In the genomic region with DNA sequence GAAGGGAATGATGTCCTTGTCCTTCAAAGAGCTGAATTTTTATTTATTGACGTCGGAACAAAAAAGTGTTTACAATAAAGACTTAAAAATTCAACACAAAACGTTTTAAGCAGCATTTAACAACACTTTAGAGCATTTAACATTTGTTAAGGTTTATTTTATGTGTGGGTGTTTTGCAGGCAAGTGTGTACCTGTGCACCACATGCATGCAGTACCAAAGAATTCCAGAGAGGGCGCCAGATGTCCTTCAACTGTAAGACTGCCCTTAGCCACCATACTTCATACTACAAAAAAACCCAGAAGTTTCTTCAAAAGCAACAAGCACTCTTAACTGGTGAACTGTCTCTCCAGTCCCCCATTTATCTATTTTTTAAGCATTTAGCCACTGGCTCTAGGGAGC, we compare ENCODE assay signal across 8 mouse cellular contexts. TPM values are rescaled to one million over a fixed set of nuclear protein-coding genes. Genes with fewer than 3 reads are reported as not detected.
DNase-seq lines count a peak whose midpoint lies in the region; ATAC-seq and TF ChIP-seq lines count a peak whose summit lies in the region.

No protein-coding gene starts in this region.

- no peak for TF ChIP-seq POLR2A in testis, adult 2 months (IDR thresholded peaks at IDR 0.05; ENCODE audit: control insufficient read depth, low read depth, low read length)

- no peak overlapping the region for H3K27ac ChIP-seq in left cerebral cortex, adult 2 months
- H3K27ac ChIP-seq in embryonic facial prominence, embryonic 10.5 days (replicated peaks): no peak overlapping the region
- H3K27ac ChIP-seq in hindbrain, embryonic 15.5 days (replicated peaks): no peak overlapping the region
- no peak overlapping the region for H3K27ac ChIP-seq in limb, embryonic 15.5 days
- no peak overlapping the region for H3K27ac ChIP-seq in midbrain, embryonic 14.5 days (replicated peaks; ENCODE audit: low read depth, low read length)
- H3K27ac ChIP-seq in testis, adult 2 months (ENCODE audit: control insufficient read depth, insufficient read depth, low read depth, low read length): no peak overlapping the region

- WGBS in embryonic facial prominence, embryonic 10.5 days: 7% methylated on average over 4 of the region's 4 CpGs
- 13% methylated on average over 4 of the region's 4 CpGs for WGBS in hindbrain, embryonic 15.5 days
- 12% methylated on average over 4 of the region's 4 CpGs for WGBS in limb, embryonic 15.5 days
- WGBS in midbrain, embryonic 14.5 days: 10% methylated on average over 4 of the region's 4 CpGs

- no peaks in the 10 kb centered on the region; the same call in 1 of the 2 replicates for H3K27me3 ChIP-seq in embryonic facial prominence, embryonic 10.5 days (replicated peaks; ENCODE audit: low read depth, poor library complexity, severe bottlenecking)
- H3K27me3 ChIP-seq in hindbrain, embryonic 15.5 days: no peaks in the 10 kb centered on the region
- no peaks in the 10 kb centered on the region for H3K27me3 ChIP-seq in limb, embryonic 15.5 days
- no peaks in the 10 kb centered on the region for H3K27me3 ChIP-seq in midbrain, embryonic 14.5 days (ENCODE audit: control insufficient read depth, insufficient read depth, low read length)
- no peaks in the 10 kb centered on the region for H3K27me3 ChIP-seq in testis, adult 2 months (ENCODE audit: control insufficient read depth, insufficient read depth, low read length)

- no peak for DNase-seq in left cerebral cortex, adult 2 months (ENCODE audit: extremely low spot score in 1 of 2, low spot score in 2 of 2)
- DNase-seq in left cerebral cortex, postnatal 36 days (ENCODE audit: low spot score in 2 of 2): no peak
- peak; percentile 78 for DNase-seq in adrenal gland, postnatal 10 days
- peak; percentile 69 for DNase-seq in embryonic facial prominence, embryonic 10.5 days (ENCODE audit: low spot score)
- DNase-seq in midbrain, embryonic 14.5 days: peak; percentile 65

- H3K4me2 ChIP-seq in hindbrain, embryonic 15.5 days: peak overlapping the region; percentile 84
- H3K4me2 ChIP-seq in limb, embryonic 15.5 days: peak overlapping the region; percentile 67
- H3K4me2 ChIP-seq in midbrain, embryonic 14.5 days (ENCODE audit: low read length): no peak overlapping the region

- H3K4me3 ChIP-seq in left cerebral cortex, adult 2 months: no peak overlapping the region
- H3K4me3 ChIP-seq in embryonic facial prominence, embryonic 10.5 days: peak overlapping the region; percentile 84; the same call in 1 of the 2 replicates
- no peak overlapping the region for H3K4me3 ChIP-seq in hindbrain, embryonic 15.5 days
- H3K4me3 ChIP-seq in limb, embryonic 15.5 days: peak overlapping the region; percentile 89; the same call in 1 of the 2 replicates
- no peak overlapping the region for H3K4me3 ChIP-seq in midbrain, embryonic 14.5 days (replicated peaks; ENCODE audit: low read depth, low read length)
- no peak overlapping the region for H3K4me3 ChIP-seq in testis, adult 2 months (ENCODE audit: control insufficient read depth, low read depth, low read length)

- H3K9me3 ChIP-seq in embryonic facial prominence, embryonic 10.5 days: no peaks in the 10 kb centered on the region
- H3K9me3 ChIP-seq in hindbrain, embryonic 15.5 days: no peaks in the 10 kb centered on the region
- H3K9me3 ChIP-seq in limb, embryonic 15.5 days: no peaks in the 10 kb centered on the region
- H3K9me3 ChIP-seq in midbrain, embryonic 14.5 days (ENCODE audit: control insufficient read depth, low read length): no peaks in the 10 kb centered on the region

- H3K36me3 ChIP-seq in embryonic facial prominence, embryonic 10.5 days (replicated peaks): peaks cover 28% of the 10 kb centered on the region
- H3K36me3 ChIP-seq in hindbrain, embryonic 15.5 days: peaks cover 13% of the 10 kb centered on the region
- peaks cover 16% of the 10 kb centered on the region for H3K36me3 ChIP-seq in limb, embryonic 15.5 days
- H3K36me3 ChIP-seq in midbrain, embryonic 14.5 days (ENCODE audit: control insufficient read depth, insufficient read depth, low read length): peaks cover 17% of the 10 kb centered on the region
- no peaks in the 10 kb centered on the region; the same call in 1 of the 2 replicates for H3K36me3 ChIP-seq in testis, adult 2 months (ENCODE audit: control insufficient read depth, insufficient read depth, low read length)

- H3K9ac ChIP-seq in hindbrain, embryonic 15.5 days: no peak overlapping the region
- H3K9ac ChIP-seq in limb, embryonic 15.5 days: no peak overlapping the region
- no peak overlapping the region for H3K9ac ChIP-seq in midbrain, embryonic 14.5 days (replicated peaks; ENCODE audit: low read length)

- no peak for ATAC-seq in hindbrain, embryonic 15.5 days (ENCODE audit: low FRiP score, low read depth)
- ATAC-seq in limb, embryonic 15.5 days (ENCODE audit: insufficient number of reproducible peaks, low FRiP score, low TSS enrichment, low read depth): no peak
- no peak for ATAC-seq in midbrain, embryonic 14.5 days (ENCODE audit: low FRiP score, low TSS enrichment)

- peak; percentile 63 for TF ChIP-seq CTCF in left cerebral cortex, adult 2 months (IDR thresholded peaks at IDR 0.05)
- peak; percentile 11; the same call in 1 of the 2 replicates for TF ChIP-seq CTCF in testis, adult 2 months (IDR thresholded peaks at IDR 0.05; ENCODE audit: control insufficient read depth, insufficient read depth, insufficient replicate concordance, low read depth, low read length)

- intact Hi-C loops in left cerebral cortex, adult 2 months (cut with DNase I): no loop called here
- intact Hi-C loops in left cerebral cortex, postnatal 36 days (cut with DNase I): no loop called here

- H3K4me1 ChIP-seq in embryonic facial prominence, embryonic 10.5 days: peaks cover 23% of the 10 kb centered on the region
- H3K4me1 ChIP-seq in hindbrain, embryonic 15.5 days (replicated peaks): peaks cover 26% of the 10 kb centered on the region
- H3K4me1 ChIP-seq in limb, embryonic 15.5 days: peaks cover 24% of the 10 kb centered on the region
- H3K4me1 ChIP-seq in midbrain, embryonic 14.5 days (ENCODE audit: control insufficient read depth, insufficient read depth, low read length): peaks cover 22% of the 10 kb centered on the region
- H3K4me1 ChIP-seq in testis, adult 2 months (ENCODE audit: control insufficient read depth, insufficient read depth, low read length): peaks cover 12% of the 10 kb centered on the region

RNA-seq across cellular contexts. Expression of a gene that starts 1.5 kb away (rescaled TPM):
- total RNA-seq in left cerebral cortex, adult 2 months (2021): 10 to 100 TPM; 61.4 to 63.6 TPM
- total RNA-seq in left cerebral cortex, postnatal 36 days (2021): 10 to 100 TPM; 57.4 to 61.4 TPM
- total RNA-seq in adrenal gland, postnatal 10 days (2021): 10 to 100 TPM; 30.8 to 39.4 TPM
- polyA plus RNA-seq in embryonic facial prominence, embryonic 10.5 days (2016; fragmentation: Nextera tagmentation; extraction: Ambion mirVana): 6.6 and 6.9 TPM in 2 replicates
- 18.9 and 19.8 TPM in 2 replicates for polyA plus RNA-seq in hindbrain, embryonic 15.5 days (2015; fragmentation: Nextera tagmentation; extraction: Ambion mirVana)
- 13.7 and 14.8 TPM in 2 replicates for polyA plus RNA-seq in limb, embryonic 15.5 days (2015; fragmentation: Nextera tagmentation; extraction: Ambion mirVana)
- polyA plus RNA-seq in midbrain, embryonic 14.5 days (2014; fragmentation: Nextera tagmentation; extraction: Ambion mirVana): 9.3 and 12.9 TPM in 2 replicates
- polyA plus RNA-seq in testis, adult 2 months (2012; rRNA removed): 14.4 and 15.2 TPM in 2 replicates

Comparison
In these comparisons a context has a peak if more than half of its experiments do, and no peak if none do; other contexts are left out.
1. DNase-seq: peak in adrenal gland, postnatal 10 days (single experiment), embryonic facial prominence, embryonic 10.5 days (single experiment) and midbrain, embryonic 14.5 days (single experiment); none in left cerebral cortex, adult 2 months (0 of 2) and left cerebral cortex, postnatal 36 days (0 of 2).
2. H3K4me3 ChIP-seq: peak in embryonic facial prominence, embryonic 10.5 days (single experiment) and limb, embryonic 15.5 days (single experiment); none in left cerebral cortex, adult 2 months (single experiment), hindbrain, embryonic 15.5 days (single experiment), midbrain, embryonic 14.5 days (single experiment) and testis, adult 2 months (single experiment).